Mouse (Mus musculus) CH12.LX (cell line): ENCODE measurements around the gene Sdhd. TPM values are rescaled to one million over a fixed set of nuclear protein-coding genes. Genes with fewer than 3 reads are reported as not detected.

Source experiments
- DNase-seq: peaks from one replicate; pipeline ENCODE4 v3.0.0-alpha.2; 2013; ENCODE audit errors: extremely low read depth
- H3K27ac ChIP-seq: 2 replicates; pipeline ENCODE4 v1.5.1; 2012; ENCODE audit warnings: low read depth, mild to moderate bottlenecking, control low read depth, moderate library complexity; ENCODE audit not compliant: insufficient read depth
- H3K27me3 ChIP-seq: replicated peaks from 2 replicates; pipeline ENCODE3; 2012; ENCODE audit warnings: inconsistent platforms
- H3K36me3 ChIP-seq, 2 experiments: replicated peaks in 1 of 2; 2 replicates each; pipeline versions ENCODE3 to v1.6.1; 2012; ENCODE audit warnings: inconsistent platforms in 1 of 2, low read length in 1 of 2, mild to moderate bottlenecking in 1 of 2, mixed read lengths in 1 of 2, moderate library complexity in 1 of 2; ENCODE audit not compliant: control insufficient read depth in 1 of 2, insufficient read depth in 1 of 2
- H3K4me1 ChIP-seq, 2 experiments: 2 replicates each; pipeline ENCODE4 v1.6.1; 2012; ENCODE audit warnings: inconsistent platforms in 1 of 2, moderate library complexity in 1 of 2; ENCODE audit not compliant: insufficient read depth in 2 of 2, control insufficient read depth in 1 of 2
- H3K4me2 ChIP-seq: 2 replicates; pipeline ENCODE4 v1.6.1; 2012; ENCODE audit warnings: low read depth, mild to moderate bottlenecking, control low read depth; ENCODE audit not compliant: poor library complexity, insufficient read depth, severe bottlenecking
- H3K4me3 ChIP-seq, 3 experiments: fragments of 150-350 bp in 1 of 3; sonication (generic) in 1 of 3; replicated peaks in 1 of 3; 2 replicates each; pipeline versions ENCODE3 to v1.5.1; 2011 to 2012; ENCODE audit warnings: low read depth in 2 of 3, low read length in 2 of 3, mild to moderate bottlenecking in 2 of 3, moderate library complexity in 2 of 3, control low read depth in 1 of 3, improper control_type of control experiment in 1 of 3, inconsistent platforms in 1 of 3, mixed read lengths in 1 of 3; ENCODE audit not compliant: poor library complexity in 1 of 3
- H3K79me2 ChIP-seq: replicated peaks from 2 replicates; pipeline ENCODE4 v1.6.1; 2012; ENCODE audit warnings: mild to moderate bottlenecking, moderate library complexity; ENCODE audit not compliant: control insufficient read depth, poor library complexity, insufficient read depth, severe bottlenecking; ENCODE audit errors: extremely low read depth
- H3K9ac ChIP-seq: 2 replicates; pipeline ENCODE4 v1.6.1; 2012; ENCODE audit warnings: low read depth, mild to moderate bottlenecking, control low read depth, moderate library complexity; ENCODE audit not compliant: insufficient read depth
- H3K9me3 ChIP-seq: replicated peaks from 2 replicates; pipeline ENCODE3; 2012; ENCODE audit warnings: low read length, inconsistent platforms, mixed read lengths
- BHLHE40 ChIP-seq: IDR thresholded peaks from 2 replicates; pipeline ENCODE4 v1.6.1; 2011; ENCODE audit warnings: mild to moderate bottlenecking, low read depth, low read length, improper control_type of control experiment
- CHD2 ChIP-seq: IDR thresholded peaks from 2 replicates; pipeline ENCODE4 v1.6.1; 2011; ENCODE audit warnings: low read length, improper control_type of control experiment
- CTCF ChIP-seq, 2 experiments: IDR thresholded peaks in 1 of 2; conservative IDR thresholded peaks in 1 of 2; 2 replicates each; pipeline ENCODE4 v1.5.1; 2011 to 2012; ENCODE audit warnings: low read depth in 2 of 2, low read length in 2 of 2, improper control_type of control experiment in 1 of 2, inconsistent platforms in 1 of 2, mild to moderate bottlenecking in 1 of 2, moderate library complexity in 1 of 2
- E2F4 ChIP-seq: IDR thresholded peaks from 2 replicates; pipeline ENCODE4 v1.6.1; 2011; ENCODE audit warnings: low read depth, low read length, improper control_type of control experiment; ENCODE audit not compliant: insufficient replicate concordance
- ELF1 ChIP-seq: IDR thresholded peaks from 2 replicates; pipeline ENCODE4 v1.6.1; 2014; ENCODE audit warnings: low read depth, mild to moderate bottlenecking, inconsistent platforms, low read length, improper control_type of control experiment
- HCFC1 ChIP-seq: IDR thresholded peaks from 2 replicates; pipeline ENCODE4 v1.6.1; 2012; ENCODE audit warnings: low read depth, mild to moderate bottlenecking, inconsistent platforms, low read length, improper control_type of control experiment
- JUN ChIP-seq: IDR thresholded peaks from 2 replicates; pipeline ENCODE4 v1.6.1; 2011; ENCODE audit warnings: low read depth, mild to moderate bottlenecking, low read length, improper control_type of control experiment, moderate library complexity; ENCODE audit not compliant: insufficient read depth
- KAT2A ChIP-seq: IDR thresholded peaks from 2 replicates; pipeline ENCODE4 v1.6.1; 2012; ENCODE audit warnings: low read length, improper control_type of control experiment, inconsistent platforms; ENCODE audit not compliant: insufficient replicate concordance
- MAZ ChIP-seq: IDR thresholded peaks from 2 replicates; pipeline ENCODE4 v1.6.1; 2012; ENCODE audit warnings: low read depth, mild to moderate bottlenecking, inconsistent platforms, low read length, improper control_type of control experiment, moderate library complexity
- MEF2A ChIP-seq: IDR thresholded peaks from 2 replicates; pipeline ENCODE4 v1.6.1; 2014; ENCODE audit warnings: low read depth, mild to moderate bottlenecking, inconsistent platforms, low read length, improper control_type of control experiment, borderline replicate concordance
- NELFE ChIP-seq: IDR thresholded peaks from 2 replicates; pipeline ENCODE4 v1.6.1; 2011; ENCODE audit warnings: low read depth, low read length, improper control_type of control experiment
- POLR2AphosphoS2 ChIP-seq: IDR thresholded peaks from 2 replicates; pipeline ENCODE4 v1.6.1; 2011; ENCODE audit warnings: low read depth, low read length, improper control_type of control experiment
- TBP ChIP-seq: conservative IDR thresholded peaks from 2 replicates; pipeline ENCODE4 v1.6.1; 2011; ENCODE audit warnings: low read depth, low read length, improper control_type of control experiment
- TCF12 ChIP-seq: IDR thresholded peaks from 2 replicates; pipeline ENCODE4 v1.6.1; 2014; ENCODE audit warnings: low read depth, mild to moderate bottlenecking, inconsistent platforms, low read length, improper control_type of control experiment
- USF1 ChIP-seq: IDR thresholded peaks from 2 replicates; pipeline ENCODE4 v1.6.1; 2014; ENCODE audit warnings: low read depth, mild to moderate bottlenecking, inconsistent platforms, low read length, improper control_type of control experiment
- ZC3H11A ChIP-seq: IDR thresholded peaks from 2 replicates; pipeline ENCODE4 v1.6.1; 2012; ENCODE audit warnings: low read depth, mild to moderate bottlenecking, inconsistent platforms, low read length, improper control_type of control experiment
- ZKSCAN1 ChIP-seq: IDR thresholded peaks from 2 replicates; pipeline ENCODE4 v1.6.1; 2012; ENCODE audit warnings: low read depth, inconsistent platforms, low read length, improper control_type of control experiment, borderline replicate concordance
- ZMIZ1 ChIP-seq: IDR thresholded peaks from 2 replicates; pipeline ENCODE4 v1.6.1; 2012; ENCODE audit warnings: low read depth, mild to moderate bottlenecking, inconsistent platforms, low read length, improper control_type of control experiment
- ZNF384 ChIP-seq: IDR thresholded peaks from 2 replicates; pipeline ENCODE4 v1.6.1; 2012; ENCODE audit warnings: low read depth, low read length, improper control_type of control experiment, inconsistent platforms
- dilution Hi-C: fragments of 300-500 bp; cut with MboI; formaldehyde crosslinking; loops from 2 replicates; pipeline ENCODE4 v1.14.3; 2020; ENCODE audit warnings: low sequenced_read_pairs; ENCODE audit not compliant: extremely low pct_unique_long_range_greater_than_20kb, extremely low pct_ligation_motif_present
- in situ Hi-C: fragments of 300-500 bp; cut with MboI; formaldehyde crosslinking; loops from 3 replicates; pipeline ENCODE4 v1.14.3; 2019; ENCODE audit warnings: low sequenced_read_pairs, low pct_ligation_motif_present, low pct_unique_long_range_greater_than_20kb, mixed read lengths
- polyA plus RNA-seq: library from polyadenylated mRNA; unstranded; fragments of >175 nt; gene quantifications from 2 replicates; pipeline ENCODE4 v1.2.1, GENCODE M21; 2012; ENCODE audit warnings: low read depth; ENCODE audit not compliant: insufficient read length
- total RNA-seq, 2 experiments: library from RNA; depleted of rRNA; stranded (reverse); fragments of 300-350 nt in 1 of 2; fragments of >200 nt in 1 of 2; gene quantifications; 2 replicates each; pipeline ENCODE4 v1.2.3; 2012 to 2014

The Sdhd gene
- total and polyA plus RNA-seq, 3 experiments: 215 to 407 (median 240) TPM

GRCm38 (mm10) chr9:50603189-50603997 lies at the start of gene Sdhd, which contains the start of gene Timm8b (continued):
- no peak for TF ChIP-seq CTCF (conservative IDR thresholded peaks at IDR 0.05 in 1 of 2, IDR thresholded peaks at IDR 0.05 in 1 of 2; ENCODE audit: low read depth in 2 of 2, low read length in 2 of 2)
- TF ChIP-seq, all 38 proteins: peak for 20

GRCm38 (mm10) chr9:50650503-50650902 lies 46.9 kb upstream of the Sdhd start:
- H3K27me3 ChIP-seq: no peaks in the 10 kb centered on the region
- H3K27ac ChIP-seq: no peak overlapping the region
- dilution Hi-C loops: no loop called here
- DNase-seq: no peak
- no peak overlapping the region for H3K9ac ChIP-seq
- no peak overlapping the region for H3K4me3 ChIP-seq
- TF ChIP-seq POLR2AphosphoS2 (no peak), ZKSCAN1 (no peak), ELF1 (no peak), TBP (no peak), E2F4 (no peak), NELFE (no peak), ZC3H11A (no peak)
- TF ChIP-seq, all 38 proteins: peak for 0
- Histone ChIP-seq H3K9me3 (no peaks in the 10 kb centered on the region), H3K4me1 (no peaks in the 10 kb centered on the region), H3K4me2 (no peak overlapping the region), H3K79me2 (no peaks in the 10 kb centered on the region), H3K36me3 (peaks cover 67 to 92% of the 10 kb centered on the region in 2 experiments)
- in situ Hi-C loops: no loop called here

GRCm38 (mm10) chr9:50646826-50647370 lies 43.3 kb upstream of the Sdhd start:
- dilution Hi-C loops (no loop called here), in situ Hi-C loops (no loop called here)
- Histone ChIP-seq H3K4me2 (no peak overlapping the region), H3K36me3 (peaks cover 72 to 96% of the 10 kb centered on the region in 2 experiments), H3K27ac (no peak overlapping the region), H3K27me3 (no peaks in the 10 kb centered on the region), H3K4me1 (no peaks in the 10 kb centered on the region), H3K9ac (no peak overlapping the region), H3K4me3 (no peak overlapping the region), H3K79me2 (no peaks in the 10 kb centered on the region), H3K9me3 (no peaks in the 10 kb centered on the region)
- no peak for DNase-seq
- TF ChIP-seq MAZ: no peak
- TF ChIP-seq ZMIZ1: no peak
- TF ChIP-seq KAT2A: no peak
- no peak for TF ChIP-seq HCFC1
- no peak for TF ChIP-seq BHLHE40
- TF ChIP-seq ZNF384: no peak
- no peak for TF ChIP-seq CTCF (conservative IDR thresholded peaks at IDR 0.05 in 1 of 2, IDR thresholded peaks at IDR 0.05 in 1 of 2; ENCODE audit: low read depth in 2 of 2, low read length in 2 of 2)
- no peak for TF ChIP-seq MEF2A
- TF ChIP-seq ZC3H11A: no peak
- TF ChIP-seq TCF12: no peak
- TF ChIP-seq POLR2AphosphoS2: no peak
- TF ChIP-seq JUN: no peak
- TF ChIP-seq CHD2: no peak
- TF ChIP-seq USF1: no peak
- no peak for TF ChIP-seq ELF1
